Mouse (Mus musculus) liver, postnatal 0 days (tissue): ENCODE data around the gene Snx1.

Experiments used
- CTCF ChIP-seq: sonication (generic); IDR thresholded peaks from 2 replicates; pipeline ENCODE4 v1.5.1; 2016; ENCODE audit warnings: antibody characterized with exemption, low read depth
- EP300 ChIP-seq: IDR thresholded peaks from 2 replicates; pipeline ENCODE4 v1.6.1; 2016; ENCODE audit warnings: antibody characterized with exemption, low read depth, mild to moderate bottlenecking

DNA sequence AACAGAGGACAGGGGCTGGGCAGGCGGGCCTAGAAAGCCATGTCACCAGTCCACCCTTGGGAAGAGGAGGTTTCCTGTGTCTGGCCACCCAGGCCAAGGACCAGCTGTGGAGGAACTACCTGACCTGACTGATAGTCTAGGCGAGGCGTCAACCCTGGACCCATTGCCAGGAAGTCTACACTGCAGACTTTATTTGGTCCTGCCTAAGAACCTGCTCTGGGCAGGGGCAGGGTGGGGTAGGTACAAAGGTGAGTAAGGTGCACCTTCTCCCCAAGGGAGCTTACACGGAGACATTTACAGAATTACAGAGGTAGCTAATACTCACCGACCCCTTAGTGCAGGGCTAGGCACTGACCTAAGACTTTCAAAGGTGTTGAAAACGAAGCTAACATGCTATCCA lies 27.2 kb upstream of the Snx1 start:
- TF ChIP-seq CTCF = no peak
- TF ChIP-seq EP300 = no peak
